Comparison of ENCODE assay signal across 9 mouse cellular contexts in genomic region chr12:86859924-86860790, GRCm38 (mm10). TPM values are rescaled to one million over a fixed set of nuclear protein-coding genes. Genes with fewer than 3 reads are reported as not detected.
A peak's percentile ranks its signal among the peaks of the same experiment; 100 is the strongest.
DNase-seq lines count a peak whose midpoint lies in the region; ATAC-seq and TF ChIP-seq lines count a peak whose summit lies in the region.
"Had no signal": no experiment of that assay in that cellular context is flagged by ENCODE, and none has a peak within 500 bp of the region (broad histone marks: within the 10 kb centered on the region; RNA-seq: fewer than 3 reads in every experiment).

No protein-coding gene starts in this region.

- H3K4me1 ChIP-seq in lung, embryonic 16.5 days (replicated peaks; ENCODE audit: control insufficient read depth, insufficient read depth, low read length): peaks cover 26% of the 10 kb centered on the region
- peaks cover 13% of the 10 kb centered on the region for H3K4me1 ChIP-seq in lung, adult 2 months (ENCODE audit: control insufficient read depth, insufficient read depth, low read length)
- peaks cover 19% of the 10 kb centered on the region for H3K4me1 ChIP-seq in hindbrain, embryonic 16.5 days (ENCODE audit: control insufficient read depth, insufficient read depth, low read depth, low read length)
- H3K4me1 ChIP-seq in midbrain, embryonic 12.5 days: peaks cover 24% of the 10 kb centered on the region

- WGBS in lung, embryonic 16.5 days: 32% methylated on average over 10 of the region's 10 CpGs
- WGBS in lung, adult 2 months: 28% methylated on average over 10 of the region's 10 CpGs
- 39% methylated on average over 10 of the region's 10 CpGs for WGBS in hindbrain, embryonic 16.5 days
- WGBS in midbrain, embryonic 12.5 days: 59% methylated on average over 10 of the region's 10 CpGs

- H3K9me3 ChIP-seq in lung, embryonic 16.5 days (ENCODE audit: control insufficient read depth, low read length): no peaks in the 10 kb centered on the region
- no peaks in the 10 kb centered on the region for H3K9me3 ChIP-seq in hindbrain, embryonic 16.5 days (ENCODE audit: control insufficient read depth, low read length)
- peaks cover 4% of the 10 kb centered on the region; the same call in 1 of the 2 replicates for H3K9me3 ChIP-seq in midbrain, embryonic 12.5 days
- H3K9me3 ChIP-seq: liver, embryonic 15.5 days had no signal

- H3K27me3 ChIP-seq in lung, embryonic 16.5 days (ENCODE audit: control insufficient read depth, insufficient read depth, low read depth, low read length): no peaks in the 10 kb centered on the region
- H3K27me3 ChIP-seq in hindbrain, embryonic 16.5 days (replicated peaks; ENCODE audit: control insufficient read depth, insufficient read depth, low read length): no peaks in the 10 kb centered on the region
- H3K27me3 ChIP-seq in midbrain, embryonic 12.5 days: no peaks in the 10 kb centered on the region
- H3K27me3 ChIP-seq: liver, embryonic 15.5 days had no signal

- no peak for TF ChIP-seq POLR2A in lung, adult 2 months (IDR thresholded peaks at IDR 0.05; ENCODE audit: borderline replicate concordance, extremely low read depth, low read depth, low read length)

- ATAC-seq in frontal cortex, adult (ENCODE audit: low TSS enrichment): peak; percentile 60
- ATAC-seq in lung, embryonic 16.5 days (ENCODE audit: low read depth): peak; percentile 25; the same call in 1 of the 2 replicates
- ATAC-seq in hindbrain, embryonic 16.5 days: peak; percentile 28; the same call in 1 of the 2 replicates
- ATAC-seq in midbrain, embryonic 12.5 days (ENCODE audit: low FRiP score, low read depth): no peak

- H3K27ac ChIP-seq in lung, embryonic 16.5 days (ENCODE audit: low read length): peak overlapping the region; percentile 72
- peak overlapping the region; percentile 70 for H3K27ac ChIP-seq in hindbrain, embryonic 16.5 days (ENCODE audit: low read depth, low read length)
- peak overlapping the region; percentile 46 for H3K27ac ChIP-seq in midbrain, embryonic 12.5 days (replicated peaks)
- H3K27ac ChIP-seq: liver, embryonic 15.5 days had no signal

- no peak for DNase-seq in frontal cortex, postnatal 10 days (ENCODE audit: low spot score in 2 of 2)
- DNase-seq in lung, adult 2 months: no peak
- DNase-seq in thymus, adult 18-20 months: peak; percentile 41 to 61
- no peak for DNase-seq in urinary bladder, postnatal 10 days (ENCODE audit: low spot score)

- no peak for TF ChIP-seq CTCF in lung, adult 2 months (IDR thresholded peaks at IDR 0.05; ENCODE audit: insufficient read depth, low read length)

- no peak overlapping the region for H3K4me2 ChIP-seq in lung, embryonic 16.5 days (ENCODE audit: low read depth, low read length)
- no peak overlapping the region for H3K4me2 ChIP-seq in hindbrain, embryonic 16.5 days (ENCODE audit: low read length)
- H3K4me2 ChIP-seq in midbrain, embryonic 12.5 days (replicated peaks): no peak overlapping the region
- H3K4me2 ChIP-seq: liver, embryonic 15.5 days had no signal

- no peak overlapping the region for H3K4me3 ChIP-seq in lung, embryonic 16.5 days (ENCODE audit: low read length)
- no peak overlapping the region for H3K4me3 ChIP-seq in lung, adult 2 months (replicated peaks; ENCODE audit: extremely low read depth, low read depth, low read length)
- H3K4me3 ChIP-seq in hindbrain, embryonic 16.5 days (ENCODE audit: low read length): no peak overlapping the region
- no peak overlapping the region for H3K4me3 ChIP-seq in midbrain, embryonic 12.5 days
- H3K4me3 ChIP-seq: liver, embryonic 15.5 days had no signal

- H3K9ac ChIP-seq in lung, embryonic 16.5 days (ENCODE audit: low read length): peak overlapping the region; percentile 21
- peak overlapping the region; percentile 0; the same call in 1 of the 2 replicates for H3K9ac ChIP-seq in hindbrain, embryonic 16.5 days (ENCODE audit: low read depth, low read length)
- 0 out of 2 replicates have a peak overlapping the region, but pooled peaks have one; percentile 0 for H3K9ac ChIP-seq in midbrain, embryonic 12.5 days (replicated peaks)
- H3K9ac ChIP-seq: liver, embryonic 15.5 days had no signal

- no peaks in the 10 kb centered on the region for H3K36me3 ChIP-seq in lung, embryonic 16.5 days (ENCODE audit: control insufficient read depth, insufficient read depth, low read length)
- H3K36me3 ChIP-seq in hindbrain, embryonic 16.5 days (ENCODE audit: control insufficient read depth, insufficient read depth, low read length): no peaks in the 10 kb centered on the region
- H3K36me3 ChIP-seq in midbrain, embryonic 12.5 days: no peaks in the 10 kb centered on the region
- H3K36me3 ChIP-seq: liver, embryonic 15.5 days had no signal

RNA-seq across cellular contexts. Expression of gene Irf2bpl, which starts 24.4 kb away (rescaled TPM):
- 28.8 and 34.2 TPM in 2 replicates for polyA plus RNA-seq in lung, embryonic 16.5 days (2015; fragmentation: Nextera tagmentation; extraction: Ambion mirVana)
- 50.0 and 79.4 TPM in 2 replicates for polyA plus RNA-seq in lung, adult 2 months (2012; rRNA removed)
- 49.7 and 56.6 TPM in 2 replicates for polyA plus RNA-seq in hindbrain, embryonic 16.5 days (2015; fragmentation: Nextera tagmentation; extraction: Ambion mirVana)
- polyA plus RNA-seq in midbrain, embryonic 12.5 days (2016; fragmentation: Nextera tagmentation; extraction: Ambion mirVana): 74.0 and 76.0 TPM in 2 replicates

Comparison
In these comparisons a context has a peak if more than half of its experiments do, and no peak if none do; other contexts are left out.
1. DNase-seq: peak in thymus, adult 18-20 months (2 of 2); none in frontal cortex, postnatal 10 days (0 of 2), lung, adult 2 months (single experiment) and urinary bladder, postnatal 10 days (single experiment).
2. Peak in every context shown above with its lines, with median percentiles within 50 percentile points of each other: H3K27ac ChIP-seq and H3K9ac ChIP-seq.